Mouse (Mus musculus) adrenal gland, postnatal 4 days (tissue): ENCODE data around the gene Fgfr2. TPM values are rescaled to one million over a fixed set of nuclear protein-coding genes. Genes with fewer than 3 reads are reported as not detected.

ENCODE experiments used
- DNase-seq, 2 experiments: peaks; one replicate each; pipeline ENCODE4 v3.0.0; 2021 to 2022; ENCODE audit warnings: low spot score in 2 of 2, mixed read lengths in 2 of 2
- total RNA-seq, 2 experiments: library from RNA; stranded (reverse); gene quantifications; 2 replicates each; pipeline ENCODE4 v1.2.3; 2021

Fgfr2 gene
- total RNA-seq, 2 experiments from 2014 or later, result 205 to 210 TPM

DNA sequence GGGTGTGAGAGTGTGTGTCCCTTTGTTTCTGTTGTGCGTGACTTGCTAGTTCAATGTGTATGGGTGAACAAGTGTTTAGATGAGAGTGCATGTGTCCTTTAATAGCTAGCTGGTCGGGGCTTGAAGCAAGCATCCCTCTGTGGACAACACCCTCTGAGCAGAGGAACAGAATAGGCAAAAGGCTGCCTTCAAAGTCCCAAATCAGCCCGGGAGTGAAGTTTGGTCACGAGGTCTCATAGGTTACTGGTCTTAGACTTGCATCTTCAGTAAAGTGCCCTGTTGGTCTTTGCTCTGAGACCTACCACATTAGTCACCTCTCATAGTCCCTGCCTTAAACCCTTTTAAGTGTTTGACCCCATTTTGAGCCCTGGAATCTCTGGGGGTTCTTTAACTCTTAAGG lies 1571.7 kb downstream of the Fgfr2 start:
- no peak for DNase-seq

DNA sequence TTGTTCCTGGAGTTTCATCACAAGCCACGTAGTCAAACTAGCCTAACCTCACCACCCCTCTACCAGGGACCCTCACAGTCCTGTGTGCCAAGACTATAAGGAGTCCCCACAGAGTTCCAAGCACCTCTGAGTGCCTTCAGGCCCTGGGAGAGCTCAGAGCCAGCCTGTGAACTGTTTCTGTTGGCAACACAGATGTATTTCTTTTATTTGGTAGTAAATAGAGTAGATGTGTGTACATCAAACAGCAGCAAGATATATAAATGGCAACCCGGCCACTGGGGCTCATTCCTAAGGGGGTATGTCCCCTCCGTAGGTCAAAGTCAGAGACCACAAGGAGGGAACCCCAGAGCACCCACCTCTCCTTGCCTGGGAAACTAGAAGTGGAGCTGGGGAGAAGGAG lies 1574.7 kb downstream of the Fgfr2 start, which contains the start of gene Hmx2:
TSS of gene Hmx2 (plus strand) at position 301 of the 400 bp plus-strand sequence.
- no peak for DNase-seq

DNA sequence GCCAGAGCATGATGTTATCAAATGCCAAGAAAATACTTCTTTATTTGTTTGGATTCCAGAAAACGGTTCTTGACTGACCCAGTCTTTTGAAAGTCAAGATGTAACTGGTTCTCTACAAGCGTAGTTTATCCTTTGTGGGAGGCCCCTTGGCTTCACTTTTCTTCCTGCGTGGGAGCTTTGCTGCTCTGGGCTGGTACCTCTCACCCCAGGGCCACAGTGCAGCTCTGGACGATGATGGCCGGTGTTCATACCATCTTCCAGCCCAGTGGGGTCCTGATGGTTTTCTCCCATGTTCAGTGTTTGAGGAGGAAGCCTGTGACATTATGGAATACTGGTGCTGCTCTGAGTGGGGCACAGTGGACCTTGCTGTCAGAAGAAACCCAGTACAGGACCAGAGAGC lies 1575.7 kb downstream of the Fgfr2 start:
- DNase-seq, result no peak

DNA sequence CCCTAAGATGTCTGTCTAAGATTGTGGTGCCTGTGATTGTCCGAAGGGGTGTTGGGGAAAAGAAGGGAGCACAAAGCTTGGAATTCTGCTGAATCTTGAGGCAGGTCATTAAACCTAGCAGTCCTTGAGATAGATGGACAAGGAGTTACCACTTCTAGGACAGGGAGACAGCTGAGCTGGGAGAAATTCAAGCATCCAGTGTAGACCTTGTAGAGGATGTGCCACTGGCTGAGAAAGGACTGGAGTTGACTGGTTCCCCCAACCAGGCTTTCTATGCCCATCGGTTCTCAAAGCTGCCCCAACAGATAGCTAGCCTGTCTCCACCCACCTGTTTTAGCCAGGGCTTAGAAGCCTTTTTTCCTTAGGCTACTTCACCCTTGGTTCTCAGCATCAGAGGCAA lies 1576.7 kb downstream of the Fgfr2 start:
- DNase-seq, result no peak

DNA sequence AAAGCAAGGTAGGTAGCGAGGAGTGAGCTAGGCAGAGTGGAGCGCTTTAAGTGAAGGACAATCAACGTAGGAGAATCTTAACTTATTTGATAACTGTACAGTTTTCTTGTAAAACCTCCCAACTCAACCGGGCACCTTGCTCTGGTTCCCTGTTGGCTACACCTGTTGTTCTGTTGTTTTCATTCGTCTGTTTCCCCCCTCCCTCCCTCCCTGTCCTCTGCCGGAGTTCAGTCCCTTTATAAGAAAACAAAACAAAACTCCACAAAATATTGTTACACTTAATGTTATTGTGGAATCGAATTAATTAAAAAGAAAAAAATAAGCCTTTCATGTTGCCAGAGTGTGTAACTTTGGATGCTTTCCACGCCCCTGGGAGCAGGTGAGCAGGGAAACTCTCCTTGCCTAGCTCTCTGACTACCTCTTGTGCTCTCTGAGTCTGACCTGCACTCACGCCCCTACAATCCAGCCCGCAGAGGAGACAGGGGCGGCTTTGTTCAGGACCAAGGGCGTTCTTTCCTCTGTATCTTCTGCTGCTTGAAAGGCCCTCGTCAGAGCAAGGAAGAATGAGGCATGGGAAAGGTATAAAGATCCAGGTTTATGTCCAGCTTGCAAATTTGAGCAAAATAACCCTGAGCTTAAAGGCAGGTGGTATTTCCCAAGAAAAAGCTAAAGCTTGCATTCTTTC lies 1577.3 kb downstream of the Fgfr2 start:
- DNase-seq, result no peak

DNA sequence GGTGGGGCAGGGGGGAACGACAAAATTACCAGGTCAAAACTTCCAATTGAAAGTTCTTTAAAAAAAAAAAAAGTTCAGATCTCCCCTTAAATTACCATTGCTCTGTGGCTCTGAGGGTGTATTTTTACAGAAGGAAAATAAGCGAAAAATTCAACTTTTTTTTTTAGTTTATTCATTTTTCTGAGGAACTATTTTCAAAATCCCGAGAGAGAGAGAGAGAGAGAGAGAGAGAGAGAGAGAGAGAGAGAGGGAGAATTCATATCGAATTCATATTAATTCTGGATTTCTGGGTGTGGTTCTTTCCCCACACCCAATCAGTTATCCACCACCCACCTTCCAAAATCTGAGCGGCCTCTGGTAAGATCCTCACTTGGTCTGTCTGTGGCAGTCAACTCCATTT lies 1578.3 kb downstream of the Fgfr2 start:
- DNase-seq, result no peak

DNA sequence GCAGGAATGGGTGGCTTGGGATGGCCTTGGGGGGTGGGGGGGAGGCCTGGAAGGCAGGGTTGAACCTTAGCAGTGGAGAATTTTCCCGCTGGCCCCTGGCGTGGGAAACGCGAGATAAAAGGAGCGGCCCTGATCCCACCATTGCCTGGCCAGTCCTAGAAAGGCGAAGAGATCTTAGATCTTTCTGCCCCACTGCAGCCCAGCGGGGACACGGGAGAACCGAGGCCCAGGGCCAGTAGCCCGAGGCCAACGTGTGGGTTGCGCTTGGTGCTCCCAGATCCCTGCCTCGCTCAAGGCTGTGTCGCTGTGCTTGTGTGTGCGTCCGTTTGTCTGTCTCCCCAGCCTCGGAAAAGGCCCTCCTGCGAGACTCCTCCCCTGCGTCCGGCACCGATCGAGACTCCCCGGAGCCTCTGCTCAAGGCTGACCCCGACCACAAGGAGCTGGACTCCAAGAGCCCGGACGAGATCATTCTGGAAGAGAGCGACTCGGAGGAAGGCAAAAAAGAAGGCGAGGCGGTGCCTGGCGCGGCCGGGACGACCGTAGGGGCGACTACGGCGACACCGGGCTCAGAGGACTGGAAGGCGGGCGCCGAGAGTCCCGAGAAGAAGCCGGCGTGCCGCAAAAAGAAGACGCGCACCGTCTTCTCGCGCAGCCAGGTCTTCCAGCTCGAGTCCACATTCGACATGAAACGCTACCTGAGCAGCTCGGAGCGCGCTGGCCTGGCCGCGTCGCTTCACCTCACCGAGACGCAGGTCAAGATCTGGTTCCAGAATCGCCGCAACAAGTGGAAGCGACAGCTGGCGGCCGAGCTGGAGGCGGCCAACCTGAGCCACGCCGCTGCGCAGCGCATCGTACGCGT lies 1579.3 kb downstream of the Fgfr2 start:
- DNase-seq, result no peak

DNA sequence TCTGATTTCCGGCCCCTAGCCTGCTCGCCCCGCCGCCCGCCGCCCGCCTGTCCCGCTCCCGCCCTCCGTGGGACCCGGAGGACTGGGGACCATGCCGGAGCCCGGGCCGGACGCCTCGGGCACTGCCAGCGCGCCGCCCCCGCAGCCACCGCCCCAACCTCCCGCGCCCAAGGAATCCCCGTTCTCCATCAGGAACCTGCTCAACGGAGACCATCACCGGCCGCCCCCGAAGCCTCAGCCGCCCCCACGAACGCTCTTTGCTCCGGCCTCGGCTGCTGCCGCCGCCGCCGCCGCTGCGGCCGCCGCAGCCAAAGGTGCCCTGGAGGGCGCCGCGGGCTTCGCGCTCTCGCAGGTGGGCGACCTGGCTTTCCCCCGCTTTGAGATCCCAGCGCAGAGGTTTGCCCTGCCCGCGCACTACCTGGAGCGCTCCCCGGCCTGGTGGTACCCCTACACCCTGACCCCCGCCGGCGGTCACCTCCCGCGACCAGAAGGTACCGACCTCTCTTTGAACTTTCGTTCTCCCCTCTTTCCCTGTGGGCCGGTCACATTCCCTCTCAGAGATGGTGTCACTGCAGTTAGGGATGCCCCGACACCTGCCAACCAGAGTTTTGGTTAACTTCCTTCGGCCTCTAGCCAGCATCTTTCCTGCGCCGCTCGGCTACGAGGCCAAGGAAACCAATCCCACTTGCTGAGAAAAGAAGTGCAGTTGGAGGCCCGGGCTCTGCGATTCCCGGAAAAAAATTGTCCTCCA lies 1580.1 kb downstream of the Fgfr2 start:
- DNase-seq, result no peak

DNA sequence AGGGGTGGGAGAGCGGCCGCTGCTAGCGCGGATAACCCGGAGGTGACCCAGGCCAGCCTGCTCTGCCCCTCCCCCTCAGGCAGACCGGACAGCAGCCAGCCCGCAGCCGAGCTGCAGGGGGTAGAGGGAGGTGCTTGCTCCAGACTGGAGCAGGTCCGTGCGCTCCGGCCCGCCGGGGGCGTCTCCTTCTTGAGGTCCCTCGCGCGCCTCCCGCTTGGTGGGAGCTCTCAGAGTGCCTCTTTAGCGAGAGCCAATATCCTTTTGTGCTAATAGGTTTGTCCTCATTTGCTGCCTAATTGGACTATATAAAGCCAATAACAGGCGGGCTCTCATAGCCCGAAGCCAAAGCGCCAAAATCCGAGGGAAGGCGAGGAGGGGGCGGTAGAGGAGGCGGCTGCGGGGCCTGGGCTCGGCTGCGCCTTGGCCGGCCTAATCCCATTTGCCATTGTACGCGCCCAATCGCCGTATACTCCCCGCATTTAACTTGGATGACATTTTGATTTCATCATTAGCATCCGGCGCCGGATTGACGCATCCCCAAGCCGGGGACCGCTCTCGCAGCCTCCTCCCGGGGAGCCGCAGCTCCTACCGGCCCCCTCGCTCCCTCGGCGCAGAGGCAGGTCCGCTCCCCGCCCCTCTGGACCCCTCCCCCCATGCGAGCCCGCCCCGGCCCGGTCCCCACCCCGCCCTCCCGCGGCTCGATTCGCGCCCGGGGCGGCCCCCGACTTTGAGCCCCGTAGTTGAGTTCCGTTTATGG lies 1580.9 kb downstream of the Fgfr2 start, which contains the start of gene Hmx3:
TSS of gene Hmx3 (plus strand) at position 753 of the 757 bp plus-strand sequence.
- DNase-seq, result no peak

DNA sequence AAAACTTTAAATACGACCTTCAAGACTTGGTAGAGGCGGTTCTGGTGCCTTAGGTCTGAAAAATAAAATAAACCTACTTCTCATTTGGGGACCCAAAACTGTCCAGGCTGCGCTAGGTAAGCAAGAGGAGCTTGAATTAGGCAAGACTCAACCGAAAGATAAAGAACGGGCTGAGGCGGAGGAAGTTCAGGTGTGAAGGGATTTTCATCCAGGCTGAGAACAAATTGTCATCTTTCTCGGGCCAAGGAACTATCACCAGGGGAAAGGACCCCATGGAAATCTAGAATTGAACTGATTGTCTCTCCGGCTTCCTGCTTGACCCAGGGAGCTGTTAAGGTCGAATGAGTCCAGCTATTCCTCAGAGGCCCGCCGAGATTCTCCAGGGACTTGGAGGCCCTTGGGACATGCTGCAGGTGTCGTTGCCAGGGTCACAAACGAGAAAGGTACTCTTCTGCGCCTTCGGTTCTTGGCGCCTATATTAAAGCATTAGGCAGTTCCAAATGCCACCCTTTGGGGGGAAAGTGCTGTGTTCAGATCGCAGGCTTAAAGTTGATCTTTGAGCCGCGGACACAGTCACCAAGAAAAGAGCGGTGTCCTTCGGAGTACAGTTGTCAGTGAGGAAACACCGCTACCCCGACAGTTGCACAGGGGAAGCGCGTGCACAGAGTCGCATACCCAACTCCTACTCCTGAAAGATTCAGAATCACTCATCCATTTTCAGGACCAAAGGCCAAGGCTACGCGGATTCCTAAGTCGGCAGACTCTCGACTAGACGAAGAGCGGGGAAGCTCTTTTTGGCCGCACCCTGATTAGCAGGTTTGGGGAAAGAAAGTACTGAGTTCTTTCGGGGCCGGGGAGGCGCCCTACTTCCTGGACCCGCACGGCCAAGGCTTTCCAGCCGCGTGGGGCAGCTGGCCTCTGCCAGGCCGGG lies 1581.7 kb downstream of the Fgfr2 start:
- no peak for DNase-seq

DNA sequence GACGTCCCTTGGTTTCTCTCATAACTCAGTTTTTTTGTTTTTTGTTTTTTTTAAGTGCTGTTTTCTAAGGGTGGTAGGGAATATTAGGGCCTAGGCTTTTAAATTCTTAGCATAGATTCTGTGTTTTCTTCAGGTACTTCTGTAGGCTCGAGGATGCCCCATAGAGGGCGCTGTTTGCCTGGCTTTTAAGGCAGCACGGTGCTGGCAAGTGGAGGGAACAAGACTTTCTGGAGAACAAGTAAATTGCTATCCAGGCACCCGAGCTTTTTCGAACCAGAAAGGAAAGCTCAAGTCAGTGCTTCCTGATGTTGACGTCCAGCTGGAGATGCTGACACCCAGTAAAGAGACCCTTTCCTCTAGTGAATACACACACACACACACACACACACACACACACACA lies 1583.2 kb downstream of the Fgfr2 start:
- peak; percentile 67 to 78 for DNase-seq

DNA sequence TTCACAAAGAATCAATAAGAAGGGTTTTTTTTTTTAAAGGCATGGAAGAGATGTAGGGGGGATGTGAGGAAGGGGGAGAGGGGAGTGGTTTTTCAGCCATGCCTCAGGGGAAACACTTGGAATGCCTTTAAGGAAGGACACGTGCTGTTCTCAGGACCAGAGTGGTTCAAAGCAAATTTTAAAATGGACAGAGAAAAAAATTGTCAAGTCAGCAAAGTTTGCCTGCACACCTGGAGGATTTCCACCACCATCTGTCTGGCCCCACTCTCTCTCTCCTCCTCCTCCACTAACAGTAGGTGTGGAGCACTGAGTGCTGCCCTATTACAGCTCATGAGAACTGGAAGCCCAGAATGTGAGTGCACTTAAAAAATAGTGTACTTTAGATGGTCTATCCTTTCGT lies 1619.4 kb downstream of the Fgfr2 start:
- DNase-seq, result no peak

DNA sequence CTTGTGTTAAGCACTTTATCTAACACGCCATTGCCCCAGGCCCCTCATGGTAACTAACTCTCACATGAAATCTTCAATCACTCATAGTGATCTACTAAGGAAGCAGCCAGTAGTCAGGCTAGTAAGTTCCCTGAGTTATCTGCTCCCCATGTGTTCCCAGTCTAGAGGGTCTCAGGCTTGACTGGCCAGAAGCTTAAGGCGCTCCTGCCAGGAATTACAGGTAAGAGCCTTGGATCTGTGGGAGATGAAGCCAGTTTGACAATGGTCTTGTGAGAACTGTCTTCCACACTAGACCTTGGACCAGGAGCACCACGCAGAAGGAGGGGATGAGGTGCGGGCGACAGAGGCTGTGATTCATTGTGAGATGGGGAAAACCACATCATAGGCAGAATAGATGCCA lies 1644.7 kb downstream of the Fgfr2 start:
- DNase-seq, result no peak

DNA sequence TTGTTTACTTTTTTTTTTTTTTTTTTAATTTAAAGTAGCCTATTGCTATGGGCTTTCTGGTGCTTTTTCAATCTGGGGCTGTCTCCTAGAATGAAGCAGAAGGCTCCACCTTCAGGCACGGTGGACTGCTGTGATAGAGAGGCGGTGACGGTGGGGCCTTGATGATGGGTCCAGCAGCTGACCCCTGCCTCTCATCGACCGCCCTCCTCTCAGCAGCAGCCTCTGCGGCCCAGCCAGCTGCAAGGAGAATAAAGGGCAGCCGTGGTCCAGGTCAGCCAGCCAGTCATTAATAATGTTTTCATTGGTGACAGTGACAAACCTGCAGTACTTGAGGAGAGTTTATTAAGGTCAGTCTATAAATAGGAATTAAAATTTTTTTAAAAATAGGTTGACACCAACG lies 1646.0 kb downstream of the Fgfr2 start:
- DNase-seq, result no peak

DNA sequence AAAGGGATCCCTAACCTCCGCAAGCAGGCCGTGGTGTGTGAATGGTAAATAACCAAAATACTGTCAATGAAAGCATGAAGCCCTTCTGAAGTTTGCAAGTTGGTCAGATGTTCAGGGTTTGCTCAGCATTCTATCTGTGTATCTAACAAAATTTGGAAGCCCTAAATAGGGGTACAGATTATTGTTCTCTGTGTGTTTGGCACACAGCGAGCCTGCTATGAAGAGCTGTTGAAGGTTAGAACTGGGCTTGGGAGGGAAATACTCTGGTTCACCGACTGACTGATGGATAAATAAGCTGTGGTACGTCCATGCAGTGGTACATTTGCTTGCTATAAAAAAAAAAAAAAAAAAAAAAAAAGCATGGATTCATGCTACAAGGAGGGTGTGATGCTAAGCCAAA lies 1651.6 kb downstream of the Fgfr2 start:
- no peak for DNase-seq

DNA sequence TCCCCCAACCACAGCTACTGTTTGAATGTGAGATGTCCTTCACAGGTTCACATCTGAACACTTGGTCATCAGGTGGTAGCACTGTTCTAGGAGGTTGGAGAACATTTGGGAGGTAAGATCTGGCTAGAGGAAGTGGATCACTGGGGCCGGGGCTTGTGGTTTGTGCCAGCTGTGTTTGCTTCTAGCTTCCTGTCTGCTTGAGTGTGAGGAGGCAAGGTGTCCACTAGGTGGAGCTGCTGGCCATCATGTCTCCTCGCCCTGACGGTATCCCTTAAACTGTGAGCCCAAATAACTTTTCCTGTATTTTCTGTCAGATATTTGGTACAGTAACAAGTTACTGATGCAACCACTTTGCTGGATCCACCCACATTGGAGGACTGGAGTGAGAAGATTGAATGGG lies 1653.6 kb downstream of the Fgfr2 start:
- no peak for DNase-seq

DNA sequence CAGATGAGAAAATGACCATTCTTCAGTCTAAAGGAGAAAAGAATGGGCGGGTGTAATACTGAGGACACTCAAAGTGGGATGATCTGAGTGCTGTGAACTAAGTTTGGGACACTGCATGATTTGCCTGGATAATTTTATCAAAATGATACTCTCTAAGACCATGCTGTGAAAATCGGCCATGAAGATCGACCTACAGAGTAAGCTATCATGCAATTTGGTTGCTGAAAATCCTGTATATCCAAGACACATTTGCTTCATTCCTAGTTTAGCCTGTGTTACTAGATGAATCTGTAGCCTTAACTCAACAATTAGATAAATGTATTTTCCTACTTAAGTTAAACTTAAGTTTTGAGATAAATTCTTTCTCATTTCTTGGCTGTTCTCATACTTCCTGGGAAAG lies 1655.8 kb downstream of the Fgfr2 start:
- no peak for DNase-seq

DNA sequence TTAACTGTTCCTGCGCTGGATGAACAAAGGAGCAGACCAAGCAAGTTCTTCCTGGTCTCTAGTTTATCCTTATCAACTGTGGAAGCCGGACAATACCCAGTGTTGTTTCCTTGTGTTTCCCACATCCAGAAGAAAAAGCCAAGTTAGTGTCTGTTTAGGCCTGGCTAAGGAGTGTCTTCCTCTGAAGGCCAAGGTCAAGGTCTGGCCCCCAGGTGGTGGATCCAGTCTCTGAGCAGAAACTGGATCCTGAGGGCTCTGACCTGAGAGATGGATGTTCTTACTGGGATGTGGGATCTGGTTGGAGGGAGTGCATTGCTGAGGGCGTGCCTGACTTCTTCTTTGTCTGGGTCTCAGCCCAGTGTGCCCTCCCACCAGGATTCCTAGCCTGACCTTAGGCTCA lies 1657.4 kb downstream of the Fgfr2 start:
- no peak for DNase-seq

DNA sequence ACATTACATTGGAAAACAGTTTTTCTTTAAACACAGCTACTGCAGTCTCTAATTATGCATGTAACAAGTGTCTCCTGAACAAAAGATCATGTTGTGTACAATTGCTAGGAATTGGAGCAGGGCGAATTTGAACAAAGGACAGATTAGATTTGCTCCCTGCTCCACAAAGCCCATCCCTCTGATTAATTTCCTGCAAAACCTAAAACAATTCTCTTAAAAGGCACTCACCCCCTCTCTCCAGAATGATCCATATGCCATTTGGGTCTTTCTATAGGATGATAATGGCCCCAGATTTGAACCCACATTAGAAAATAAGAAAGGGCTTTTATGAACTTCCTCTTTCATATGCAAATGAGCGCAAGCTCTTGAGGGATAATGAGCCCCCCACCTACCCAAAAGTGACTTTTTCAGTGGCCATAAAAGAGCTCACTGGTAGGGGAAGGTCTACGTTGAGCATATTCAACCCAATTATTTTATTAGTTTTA lies 1658.0 kb downstream of the Fgfr2 start:
- no peak for DNase-seq

DNA sequence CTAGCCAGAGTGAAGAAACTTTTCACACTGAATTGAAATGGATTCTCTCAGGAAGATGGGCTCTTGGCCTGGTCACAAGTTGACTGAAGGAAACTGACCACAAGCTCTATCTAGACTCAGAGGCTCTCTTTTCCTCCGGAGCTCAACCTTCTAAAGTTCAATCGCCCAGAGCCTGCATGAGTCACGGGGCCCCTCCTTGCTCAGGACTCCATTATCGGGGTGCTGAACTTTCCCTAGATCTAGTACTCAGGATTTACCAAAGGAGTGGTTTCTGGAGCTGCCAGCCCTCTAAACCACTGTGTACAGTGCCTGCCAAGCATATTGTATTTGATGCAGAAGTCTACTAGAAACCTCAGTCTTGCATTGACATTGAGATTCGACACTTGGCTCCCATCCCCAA lies 1666.4 kb downstream of the Fgfr2 start:
- DNase-seq, result no peak
